Mouse (Mus musculus): ENCODE results near the gene Defb28. TPM values are rescaled to one million over a fixed set of nuclear protein-coding genes. Genes with fewer than 3 reads are reported as not detected.

Defb28 gene
- polyA plus RNA-seq, 1 experiment from 2014 or later = not detected

Other genes starting within 250 kb of the Defb28 start
- 31.7 and 36.4 TPM in 2 replicates for gene Tbc1d20, start 224.4 kb upstream of the Defb28 start, polyA plus RNA-seq (2014; fragmentation: Nextera tagmentation; extraction: Ambion mirVana)
- 89.8 and 93.8 TPM in 2 replicates for gene Rbck1, start 185.6 kb upstream of the Defb28 start, polyA plus RNA-seq (2014; fragmentation: Nextera tagmentation; extraction: Ambion mirVana)
- gene Trib3, start 174.2 kb upstream of the Defb28 start, polyA plus RNA-seq (2014; fragmentation: Nextera tagmentation; extraction: Ambion mirVana) = 1.8 and 2.8 TPM in 2 replicates
- 3.9 and 4.5 TPM in 2 replicates for gene Nrsn2, start 141.6 kb upstream of the Defb28 start, polyA plus RNA-seq (2014; fragmentation: Nextera tagmentation; extraction: Ambion mirVana)
- 12.1 and 13.2 TPM in 2 replicates for gene Sox12, start 120.2 kb upstream of the Defb28 start, polyA plus RNA-seq (2014; fragmentation: Nextera tagmentation; extraction: Ambion mirVana)
- 38.2 and 39.1 TPM in 2 replicates for gene Zcchc3, start 103.2 kb upstream of the Defb28 start, polyA plus RNA-seq (2014; fragmentation: Nextera tagmentation; extraction: Ambion mirVana)
- 0.51 and 0.86 TPM in 2 replicates for gene 6820408C15Rik, start 102.7 kb upstream of the Defb28 start, polyA plus RNA-seq (2014; fragmentation: Nextera tagmentation; extraction: Ambion mirVana)
- not detected in 2 replicates for gene Defb23, start 53.6 kb upstream of the Defb28 start, polyA plus RNA-seq (2014; fragmentation: Nextera tagmentation; extraction: Ambion mirVana)
- not detected in 2 replicates for gene Defb20, start 41.2 kb upstream of the Defb28 start, polyA plus RNA-seq (2014; fragmentation: Nextera tagmentation; extraction: Ambion mirVana)
- gene Defb22, start 28.1 kb upstream of the Defb28 start, polyA plus RNA-seq (2014; fragmentation: Nextera tagmentation; extraction: Ambion mirVana) = not detected in 2 replicates
- not detected in 2 replicates for gene Defb26, start 6.6 kb upstream of the Defb28 start, polyA plus RNA-seq (2014; fragmentation: Nextera tagmentation; extraction: Ambion mirVana)
- not detected in 2 replicates for gene Defb29, start 21.8 kb downstream of the Defb28 start, polyA plus RNA-seq (2014; fragmentation: Nextera tagmentation; extraction: Ambion mirVana)
- gene Gm17416, start 51.1 kb downstream of the Defb28 start, polyA plus RNA-seq (2014; fragmentation: Nextera tagmentation; extraction: Ambion mirVana) = not detected in 2 replicates
- gene Defb21, start 54.5 kb downstream of the Defb28 start, polyA plus RNA-seq (2014; fragmentation: Nextera tagmentation; extraction: Ambion mirVana) = not detected in 2 replicates
- not detected in 2 replicates for gene Defb19, start 62.1 kb downstream of the Defb28 start, polyA plus RNA-seq (2014; fragmentation: Nextera tagmentation; extraction: Ambion mirVana)
- gene Defb45, start 81.1 kb downstream of the Defb28 start, polyA plus RNA-seq (2014; fragmentation: Nextera tagmentation; extraction: Ambion mirVana) = not detected in 2 replicates
- gene Defb36, start 86.1 kb downstream of the Defb28 start, polyA plus RNA-seq (2014; fragmentation: Nextera tagmentation; extraction: Ambion mirVana) = not detected in 2 replicates
- 1.4 and 2.3 TPM in 2 replicates for gene Defb25, start 104.8 kb downstream of the Defb28 start, polyA plus RNA-seq (2014; fragmentation: Nextera tagmentation; extraction: Ambion mirVana)
- 9.6 and 12.9 TPM in 2 replicates for gene Rem1, start 108.7 kb downstream of the Defb28 start, polyA plus RNA-seq (2014; fragmentation: Nextera tagmentation; extraction: Ambion mirVana)
- gene H13, start 151.2 kb downstream of the Defb28 start, polyA plus RNA-seq (2014; fragmentation: Nextera tagmentation; extraction: Ambion mirVana) = 108 and 113 TPM in 2 replicates
- gene Mcts2, start 168.8 kb downstream of the Defb28 start, polyA plus RNA-seq (2014; fragmentation: Nextera tagmentation; extraction: Ambion mirVana) = 32.8 and 34.0 TPM in 2 replicates
- 101 and 109 TPM in 2 replicates for gene Id1, start 218.0 kb downstream of the Defb28 start, polyA plus RNA-seq (2014; fragmentation: Nextera tagmentation; extraction: Ambion mirVana)
- gene Cox4i2, start 235.9 kb downstream of the Defb28 start, polyA plus RNA-seq (2014; fragmentation: Nextera tagmentation; extraction: Ambion mirVana) = 11.0 and 13.1 TPM in 2 replicates

Data from intestine, embryonic 14.5 days (tissue).